Mouse (Mus musculus) cerebellum, postnatal 25 days (tissue): ENCODE results near the gene Agpat1.
A peak's percentile ranks its signal among the peaks of the same experiment; 100 is the strongest.

ENCODE experiments used
- DNase-seq, 2 experiments: peaks; one replicate each; pipeline ENCODE4 v3.0.0; 2021; ENCODE audit warnings: mixed read lengths in 2 of 2

Agpat1 gene

DNA sequence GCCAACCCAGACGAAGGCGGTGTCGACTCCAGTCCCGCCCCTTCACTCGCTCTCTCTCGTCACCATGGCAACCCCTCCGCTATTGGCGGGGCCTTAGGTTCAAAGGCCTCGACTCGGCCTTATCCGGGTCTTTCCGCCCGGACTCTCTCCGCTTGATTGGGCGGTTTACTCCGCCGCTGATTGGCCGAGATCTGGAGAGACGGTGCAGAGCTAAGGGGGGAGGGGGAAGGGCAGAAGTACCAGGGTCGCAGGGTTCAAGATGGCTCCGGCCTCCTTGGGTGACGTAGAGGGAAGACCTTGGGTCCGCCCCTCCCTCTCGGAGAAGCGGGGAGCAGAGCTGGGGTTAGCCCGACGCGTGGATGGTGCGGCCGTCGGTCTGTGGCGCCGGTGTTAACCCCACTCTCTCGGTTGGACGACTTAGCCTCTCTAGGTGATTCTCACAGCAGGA lies at the start of gene Agpat1:
TSS of gene Agpat1 (plus strand) at position 202 of the 448 bp plus-strand sequence.
- DNase-seq, result peak; percentile 96 to 99

DNA sequence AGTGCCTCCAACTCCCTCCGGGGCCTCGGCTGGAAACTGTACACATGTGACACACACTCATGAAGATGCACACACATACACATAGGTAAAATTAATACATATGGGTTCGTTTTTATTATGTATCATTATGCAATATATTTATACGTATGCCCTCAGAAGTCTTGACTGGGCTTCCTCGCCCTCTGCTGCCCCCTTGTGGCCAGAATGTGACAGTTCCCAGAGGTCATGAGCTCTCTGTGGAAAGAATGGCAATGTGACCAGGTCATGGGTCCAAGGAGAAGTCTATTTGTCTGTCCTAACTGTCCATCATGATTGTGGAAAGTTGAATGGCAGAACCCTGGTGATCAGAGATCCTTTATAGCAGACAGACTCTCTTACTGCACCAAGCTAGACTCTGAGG lies 48.6 kb upstream of the Agpat1 start:
- peak; percentile 75 to 87 for DNase-seq

DNA sequence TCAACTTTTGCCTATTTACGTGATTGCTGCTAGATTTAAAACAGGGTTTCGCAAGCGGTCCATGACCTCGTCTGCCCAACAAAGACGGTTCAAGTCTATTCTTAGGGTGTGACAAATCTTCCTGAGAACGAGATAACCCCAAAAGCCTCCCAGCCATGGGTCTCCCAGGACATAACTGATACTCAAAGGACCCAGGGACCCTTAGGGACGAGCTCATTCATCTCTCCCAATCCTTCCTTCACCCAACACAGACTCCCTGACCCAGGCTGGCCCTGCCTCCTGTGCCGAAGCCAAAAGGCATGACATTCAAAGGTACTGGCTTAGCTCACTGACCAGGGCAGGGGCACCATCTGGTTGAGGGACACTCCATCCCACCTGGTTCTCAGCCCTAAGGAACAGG lies 47.7 kb upstream of the Agpat1 start:
- no peak for DNase-seq

DNA sequence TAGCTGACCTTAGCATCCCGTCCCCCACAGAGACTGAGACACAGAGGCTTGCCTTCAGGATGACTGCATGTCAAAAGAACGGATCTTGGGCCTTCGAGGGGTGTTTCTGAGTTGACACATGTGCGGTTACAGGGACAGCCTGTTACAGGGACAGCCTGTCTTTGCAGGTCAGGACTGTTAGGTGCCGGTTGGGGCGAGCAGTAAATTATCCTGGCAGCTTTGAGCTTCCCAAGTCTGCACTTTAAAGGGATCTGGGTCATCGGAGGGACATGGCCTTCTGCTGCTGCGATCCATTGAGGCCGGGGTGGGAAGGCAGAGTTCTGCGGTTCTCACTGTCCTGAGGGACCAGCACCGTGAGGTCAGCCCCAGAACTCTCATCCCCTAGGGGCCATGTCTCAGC lies 46.7 kb upstream of the Agpat1 start:
- DNase-seq, result no peak

DNA sequence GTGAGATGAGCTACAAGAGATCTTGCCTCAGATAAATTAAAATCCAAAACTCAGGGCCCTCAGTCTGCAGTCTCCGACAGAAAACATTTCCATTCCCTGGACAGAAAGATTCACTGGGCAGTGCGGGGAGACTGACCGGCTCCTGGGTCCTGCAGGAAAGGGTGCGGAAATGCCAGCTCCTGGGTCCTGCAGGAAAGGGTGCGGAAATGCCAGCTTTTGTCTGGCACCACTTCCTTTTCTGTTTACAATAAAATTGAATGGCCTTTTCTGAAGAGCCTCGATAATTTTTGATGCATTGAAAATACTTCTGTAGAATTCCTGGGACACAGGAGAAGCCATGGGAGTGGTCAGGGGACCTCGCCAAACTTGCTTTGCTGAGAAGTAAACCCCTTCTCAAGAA lies 44.9 kb upstream of the Agpat1 start:
- DNase-seq, result no peak

- DNase-seq, result no peak
Observed at GRCm38 (mm10) chr17:34559895-34560294, 44.2 kb upstream of the Agpat1 start.

- no peak for DNase-seq
Observed at GRCm38 (mm10) chr17:34560438-34560837, 43.6 kb upstream of the Agpat1 start.

- no peak for DNase-seq
Observed at GRCm38 (mm10) chr17:34561200-34561599, 42.9 kb upstream of the Agpat1 start.

DNA sequence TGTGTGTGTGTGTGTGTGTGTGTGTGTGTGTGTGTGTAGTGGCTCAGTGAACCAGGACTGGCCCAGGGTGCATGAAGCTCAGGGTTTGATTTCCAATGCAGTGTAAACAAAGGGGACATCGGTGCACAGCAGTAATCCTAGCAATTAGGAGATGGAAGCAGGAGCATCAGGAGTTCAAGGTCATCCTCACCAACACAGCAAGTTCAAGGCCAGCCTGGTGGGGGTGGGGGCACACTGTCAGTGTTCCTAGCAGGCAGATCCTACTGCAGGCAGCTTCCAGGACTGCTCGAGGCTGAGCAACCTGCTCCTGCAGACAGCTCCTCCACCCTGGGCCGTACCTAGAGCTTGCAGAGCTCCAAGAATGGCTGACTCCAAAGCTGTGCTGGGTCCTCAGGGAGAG lies 41.5 kb upstream of the Agpat1 start:
- no peak for DNase-seq

DNA sequence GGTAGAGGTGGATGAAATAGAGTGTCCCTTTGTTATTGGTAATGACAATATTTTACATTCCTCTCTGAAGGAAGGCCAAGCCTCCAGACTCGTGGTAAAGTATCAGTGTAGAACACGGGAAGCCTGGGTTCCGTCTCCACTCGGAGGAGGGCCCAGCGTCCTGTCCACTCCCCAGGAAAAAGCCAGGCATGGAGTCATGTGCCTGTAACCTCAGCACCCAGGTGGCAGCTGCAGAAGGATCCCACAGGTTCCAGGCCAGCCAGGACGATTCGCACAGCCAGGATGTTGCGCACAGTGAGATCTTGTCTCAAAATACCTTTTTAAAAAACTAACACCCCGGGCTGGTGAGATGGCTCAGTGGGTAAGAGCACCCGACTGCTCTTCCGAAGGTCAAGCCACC lies 40.7 kb upstream of the Agpat1 start:
- no peak for DNase-seq

GRCm38 (mm10) chr17:34564003-34564421 lies 40.0 kb upstream of the Agpat1 start, which contains the start of gene Notch4:
Gene Notch4 (plus strand): TSS chr17:34564268.
- no peak for DNase-seq

DNA sequence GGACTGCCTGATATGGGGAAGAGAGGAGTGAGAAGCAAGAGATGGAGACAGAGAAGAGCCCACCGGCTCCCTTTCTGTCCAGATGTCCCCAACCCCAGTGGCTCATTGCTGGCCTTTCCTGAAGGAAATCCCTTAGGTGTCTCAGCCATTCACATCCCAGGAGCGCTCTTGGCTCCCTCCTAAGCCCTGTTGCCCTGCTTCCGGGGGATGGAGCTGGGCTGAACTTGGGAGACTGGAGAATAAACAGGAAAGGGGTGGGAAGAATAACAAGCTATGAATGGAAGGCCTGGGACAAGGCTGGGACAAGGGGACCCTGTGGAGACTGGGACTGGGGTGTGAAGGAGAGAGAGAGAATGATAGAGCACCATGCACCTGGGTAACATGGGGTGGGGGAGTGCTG lies 39.3 kb upstream of the Agpat1 start:
- no peak for DNase-seq

DNA sequence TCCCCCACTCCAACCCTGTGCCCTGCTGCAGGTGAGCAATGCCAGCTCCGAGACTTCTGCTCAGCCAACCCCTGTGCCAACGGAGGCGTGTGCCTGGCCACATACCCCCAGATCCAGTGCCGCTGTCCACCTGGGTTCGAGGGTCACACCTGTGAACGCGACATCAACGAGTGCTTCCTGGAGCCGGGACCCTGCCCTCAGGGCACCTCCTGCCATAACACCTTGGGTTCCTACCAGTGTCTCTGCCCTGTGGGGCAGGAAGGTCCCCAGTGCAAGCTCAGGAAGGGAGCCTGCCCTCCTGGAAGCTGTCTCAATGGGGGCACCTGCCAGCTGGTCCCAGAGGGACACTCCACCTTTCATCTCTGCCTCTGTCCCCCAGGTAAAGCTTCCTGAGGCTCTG lies 36.8 kb upstream of the Agpat1 start:
- DNase-seq, result no peak

GRCm38 (mm10) chr17:34568421-34568820 lies 35.6 kb upstream of the Agpat1 start:
- no peak for DNase-seq

DNA sequence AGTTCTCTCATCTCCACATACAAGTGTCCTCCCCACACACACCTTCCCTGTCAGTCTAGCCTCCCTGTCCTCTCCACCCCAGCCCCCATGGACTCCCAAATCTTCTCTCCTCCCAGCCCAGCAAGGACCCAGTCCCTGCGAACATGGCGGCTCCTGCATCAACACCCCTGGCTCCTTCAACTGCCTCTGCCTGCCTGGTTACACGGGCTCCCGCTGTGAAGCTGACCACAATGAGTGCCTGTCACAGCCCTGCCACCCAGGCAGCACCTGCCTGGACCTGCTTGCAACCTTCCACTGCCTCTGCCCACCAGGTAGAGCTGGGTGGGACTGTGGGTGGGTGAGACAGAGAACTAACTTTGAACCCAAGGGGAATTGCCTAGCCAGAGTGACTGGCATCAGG lies 34.1 kb upstream of the Agpat1 start:
- no peak for DNase-seq

GRCm38 (mm10) chr17:34571875-34572274 lies 32.2 kb upstream of the Agpat1 start:
- no peak for DNase-seq

GRCm38 (mm10) chr17:34572361-34572760 lies 31.7 kb upstream of the Agpat1 start:
- DNase-seq, result peak in 1 of 2 experiments; percentile 36

- no peak for DNase-seq
Observed at GRCm38 (mm10) chr17:34576577-34576976, 27.5 kb upstream of the Agpat1 start.

DNA sequence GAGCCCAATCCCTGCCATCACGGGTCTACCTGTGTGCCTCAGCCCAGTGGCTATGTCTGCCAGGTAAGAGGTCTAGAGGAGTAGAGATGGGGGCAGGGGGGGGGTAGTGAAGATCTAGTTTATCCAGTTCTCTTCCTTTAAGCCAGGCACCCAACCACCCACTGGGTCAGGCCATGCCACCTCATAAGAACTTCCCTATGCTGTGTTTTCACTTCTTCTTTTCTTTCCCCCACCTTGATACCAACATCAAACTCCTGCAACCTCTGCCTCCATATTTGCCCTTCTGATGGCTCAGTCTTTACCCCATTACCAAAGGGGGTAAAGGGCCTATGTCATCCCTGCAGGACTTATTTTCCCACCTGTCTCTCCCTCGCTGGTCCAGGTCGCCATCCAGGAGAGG lies 26.0 kb upstream of the Agpat1 start:
- no peak for DNase-seq

- no peak for DNase-seq
Observed at GRCm38 (mm10) chr17:34582528-34582927, 21.5 kb upstream of the Agpat1 start.

DNA sequence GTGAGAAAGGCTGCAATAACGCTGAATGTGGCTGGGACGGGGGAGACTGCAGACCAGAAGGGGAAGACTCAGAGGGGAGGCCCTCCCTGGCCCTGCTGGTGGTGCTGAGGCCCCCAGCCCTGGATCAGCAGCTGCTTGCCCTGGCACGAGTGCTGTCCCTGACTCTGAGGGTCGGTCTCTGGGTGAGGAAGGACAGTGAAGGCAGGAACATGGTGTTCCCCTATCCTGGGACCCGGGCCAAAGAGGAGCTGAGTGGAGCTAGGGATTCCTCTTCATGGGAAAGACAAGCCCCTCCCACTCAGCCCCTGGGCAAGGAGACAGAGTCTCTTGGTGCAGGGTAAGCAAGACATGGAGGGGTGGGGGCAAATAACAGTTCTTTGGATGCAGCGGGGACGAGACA lies 20.7 kb upstream of the Agpat1 start:
- peak in 1 of 2 experiments; percentile 34 for DNase-seq

DNA sequence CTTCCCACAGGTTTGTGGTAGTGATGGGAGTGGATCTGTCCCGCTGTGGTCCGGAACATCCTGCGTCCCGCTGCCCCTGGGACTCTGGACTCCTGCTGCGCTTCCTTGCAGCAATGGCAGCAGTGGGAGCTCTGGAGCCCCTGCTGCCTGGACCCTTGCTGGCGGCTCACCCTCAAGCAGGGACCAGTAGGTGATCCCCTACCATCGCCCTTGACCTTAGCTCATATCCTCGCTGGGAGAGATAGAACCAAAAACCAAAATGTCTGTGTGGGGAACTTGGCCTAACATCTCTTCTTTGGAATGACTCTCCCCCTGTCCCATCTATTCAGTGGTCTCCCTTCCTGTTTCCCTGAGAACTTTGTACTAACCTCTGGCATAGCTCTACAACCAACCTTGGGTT lies 20.2 kb upstream of the Agpat1 start:
- no peak for DNase-seq

- no peak for DNase-seq
Observed at GRCm38 (mm10) chr17:34585121-34585520, 18.9 kb upstream of the Agpat1 start.

GRCm38 (mm10) chr17:34585877-34586771 lies 17.9 kb upstream of the Agpat1 start:
- peak in 1 of 2 experiments; percentile 52 for DNase-seq
